ENCODE assay signal across 10 mouse cellular contexts in genomic region chr2:17702481-17703169, GRCm38 (mm10). TPM values are rescaled to one million over a fixed set of nuclear protein-coding genes. Genes with fewer than 3 reads are reported as not detected.
DNase-seq lines count a peak whose midpoint lies in the region; ATAC-seq and TF ChIP-seq lines count a peak whose summit lies in the region.
"Had no signal": no experiment of that assay in that cellular context is flagged by ENCODE, and none has a peak within 500 bp of the region (broad histone marks: within the 10 kb centered on the region; RNA-seq: fewer than 3 reads in every experiment).

No protein-coding gene starts in this region.

- no peak overlapping the region for H3K4me3 ChIP-seq in midbrain, embryonic 13.5 days (replicated peaks)
- no peak overlapping the region for H3K4me3 ChIP-seq in midbrain, embryonic 11.5 days (ENCODE audit: low read depth, low read length)
- H3K4me3 ChIP-seq in forebrain, embryonic 16.5 days (replicated peaks; ENCODE audit: low read length), result no peak overlapping the region
- H3K4me3 ChIP-seq in megakaryocyte, embryonic 14.5 days (replicated peaks), result peak overlapping the region; percentile 47
- no peak overlapping the region for H3K4me3 ChIP-seq in lung, adult 2 months (replicated peaks; ENCODE audit: extremely low read depth, low read depth, low read length)
- H3K4me3 ChIP-seq: erythroblast, embryonic 14.5 days had no signal

- no peak for TF ChIP-seq CTCF in lung, adult 2 months (IDR thresholded peaks at IDR 0.05; ENCODE audit: insufficient read depth, low read length)

- H3K9me3 ChIP-seq in midbrain, embryonic 13.5 days, result no peaks in the 10 kb centered on the region
- no peaks in the 10 kb centered on the region for H3K9me3 ChIP-seq in midbrain, embryonic 11.5 days (ENCODE audit: control insufficient read depth, low read length)
- no peaks in the 10 kb centered on the region for H3K9me3 ChIP-seq in forebrain, embryonic 16.5 days (ENCODE audit: control insufficient read depth, low read length)
- H3K9me3 ChIP-seq in megakaryocyte, embryonic 14.5 days, result no peaks in the 10 kb centered on the region

- H3K27ac ChIP-seq in midbrain, embryonic 13.5 days, result no peak overlapping the region
- H3K27ac ChIP-seq in midbrain, embryonic 11.5 days (ENCODE audit: low read depth, low read length), result no peak overlapping the region
- peak overlapping the region; percentile 46 for H3K27ac ChIP-seq in forebrain, embryonic 16.5 days (ENCODE audit: low read length)

- H3K36me3 ChIP-seq in midbrain, embryonic 13.5 days, result no peaks in the 10 kb centered on the region
- no peaks in the 10 kb centered on the region for H3K36me3 ChIP-seq in midbrain, embryonic 11.5 days (ENCODE audit: control insufficient read depth, insufficient read depth, low read length)
- no peaks in the 10 kb centered on the region for H3K36me3 ChIP-seq in forebrain, embryonic 16.5 days (ENCODE audit: control insufficient read depth, insufficient read depth)
- no peaks in the 10 kb centered on the region for H3K36me3 ChIP-seq in megakaryocyte, embryonic 14.5 days (replicated peaks; ENCODE audit: low read length)

- peak; percentile 59; the same call in 1 of the 2 replicates for ATAC-seq in midbrain, embryonic 13.5 days
- no peak for ATAC-seq in midbrain, embryonic 11.5 days (ENCODE audit: low FRiP score)
- ATAC-seq in forebrain, embryonic 16.5 days, result peak; percentile 61

- no peak for DNase-seq in midbrain, embryonic 11.5 days (ENCODE audit: low spot score, missing footprints)
- peak; percentile 46 to 64 for DNase-seq in thymus, postnatal 36 days
- no peak for DNase-seq in left cerebral cortex, adult 18-20 months (ENCODE audit: low spot score in 2 of 2)
- no peak for DNase-seq in lung, adult 2 months
- no peak for DNase-seq in urinary bladder, adult 18-20 months (ENCODE audit: low spot score in 2 of 2)
- DNase-seq: lung, postnatal 4 days had no signal

- no peaks in the 10 kb centered on the region for H3K27me3 ChIP-seq in midbrain, embryonic 13.5 days
- no peaks in the 10 kb centered on the region for H3K27me3 ChIP-seq in midbrain, embryonic 11.5 days (ENCODE audit: control insufficient read depth, insufficient read depth, low read length)
- no peaks in the 10 kb centered on the region for H3K27me3 ChIP-seq in forebrain, embryonic 16.5 days (replicated peaks; ENCODE audit: control insufficient read depth, insufficient read depth, low read length)
- H3K27me3 ChIP-seq in megakaryocyte, embryonic 14.5 days (replicated peaks), result no peaks in the 10 kb centered on the region

- TF ChIP-seq POLR2A in lung, adult 2 months (IDR thresholded peaks at IDR 0.05; ENCODE audit: borderline replicate concordance, extremely low read depth, low read depth, low read length), result no peak

- H3K4me1 ChIP-seq in midbrain, embryonic 13.5 days (replicated peaks), result peaks cover 17% of the 10 kb centered on the region; the same call in 1 of the 2 replicates
- H3K4me1 ChIP-seq in midbrain, embryonic 11.5 days (ENCODE audit: control insufficient read depth, insufficient read depth, low read length), result peaks cover 7% of the 10 kb centered on the region
- H3K4me1 ChIP-seq in forebrain, embryonic 16.5 days (replicated peaks; ENCODE audit: control insufficient read depth, insufficient read depth, low read length), result peaks cover 5% of the 10 kb centered on the region
- peaks cover 3% of the 10 kb centered on the region; the same call in 1 of the 2 replicates for H3K4me1 ChIP-seq in megakaryocyte, embryonic 14.5 days
- H3K4me1 ChIP-seq in lung, adult 2 months (ENCODE audit: control insufficient read depth, insufficient read depth, low read length), result peaks cover 3% of the 10 kb centered on the region; the same call in 1 of the 2 replicates

- H3K4me2 ChIP-seq in midbrain, embryonic 13.5 days (replicated peaks), result no peak overlapping the region
- no peak overlapping the region for H3K4me2 ChIP-seq in midbrain, embryonic 11.5 days
- no peak overlapping the region for H3K4me2 ChIP-seq in forebrain, embryonic 16.5 days (ENCODE audit: low read length)

- 65% methylated on average over 7 of the region's 7 CpGs for WGBS in midbrain, embryonic 13.5 days
- WGBS in midbrain, embryonic 11.5 days, result 70% methylated on average over 7 of the region's 7 CpGs
- 57% methylated on average over 7 of the region's 7 CpGs for WGBS in forebrain, embryonic 16.5 days
- WGBS in lung, adult 2 months, result 51% methylated on average over 7 of the region's 7 CpGs

- H3K9ac ChIP-seq in midbrain, embryonic 13.5 days (replicated peaks), result no peak overlapping the region
- no peak overlapping the region for H3K9ac ChIP-seq in midbrain, embryonic 11.5 days (ENCODE audit: low read length)
- H3K9ac ChIP-seq in forebrain, embryonic 16.5 days (replicated peaks; ENCODE audit: low read depth, low read length), result no peak overlapping the region

RNA-seq across cellular contexts. Expression of gene Nebl, which starts 28.6 kb away (rescaled TPM):
- 5.3 and 5.4 TPM in 2 replicates for polyA plus RNA-seq in midbrain, embryonic 13.5 days (2015; fragmentation: Nextera tagmentation; extraction: Ambion mirVana)
- polyA plus RNA-seq in midbrain, embryonic 11.5 days (2014; fragmentation: Nextera tagmentation; extraction: Ambion mirVana), result 2.7 and 2.8 TPM in 2 replicates
- polyA plus RNA-seq in forebrain, embryonic 16.5 days (2015; fragmentation: Nextera tagmentation; extraction: Ambion mirVana), result 7.2 and 13.8 TPM in 2 replicates
- polyA plus RNA-seq in megakaryocyte, embryonic 14.5 days (2012; ENCODE audit: insufficient read depth, low replicate concordance), result 0.04 TPM in 1 of 2 replicates, not detected in the other
- 10 to 100 TPM; 79.4 to 79.9 TPM for total RNA-seq in left cerebral cortex, adult 18-20 months (2021)
- 136 and 182 TPM in 2 replicates for polyA plus RNA-seq in lung, adult 2 months (2012; rRNA removed)

Comparison
In these comparisons a context has a peak if more than half of its experiments do, and no peak if none do; other contexts are left out.
1. DNase-seq: peak in thymus, postnatal 36 days (2 of 2); none in midbrain, embryonic 11.5 days (single experiment), left cerebral cortex, adult 18-20 months (0 of 2), lung, adult 2 months (single experiment) and urinary bladder, adult 18-20 months (0 of 2).